Mouse (Mus musculus): ENCODE measurements around the gene Evc. TPM values are rescaled to one million over a fixed set of nuclear protein-coding genes. Genes with fewer than 3 reads are reported as not detected.

Gene Evc
- total RNA-seq, 2 experiments from 2014 or later, result not detected

GRCm38 (mm10) chr5:37318715-37319114 lies 18.0 kb downstream of the Evc start:
- ATAC-seq (replicated peaks; ENCODE audit: low FRiP score, poor library complexity, severe bottlenecking), result no peak

GRCm38 (mm10) chr5:37312980-37313722 lies 23.5 kb downstream of the Evc start:
- ATAC-seq (replicated peaks; ENCODE audit: low FRiP score, poor library complexity, severe bottlenecking), result no peak

GRCm38 (mm10) chr5:37310026-37310425 lies 26.7 kb downstream of the Evc start:
- ATAC-seq (replicated peaks; ENCODE audit: low FRiP score, poor library complexity, severe bottlenecking), result no peak

GRCm38 (mm10) chr5:37298370-37298769 lies 38.3 kb downstream of the Evc start:
- ATAC-seq (replicated peaks; ENCODE audit: low FRiP score, poor library complexity, severe bottlenecking), result no peak

- no peak for ATAC-seq (replicated peaks; ENCODE audit: low FRiP score, poor library complexity, severe bottlenecking)
Measured at GRCm38 (mm10) chr5:37296717-37297116, 40.0 kb downstream of the Evc start.

GRCm38 (mm10) chr5:37290983-37291382 lies 45.7 kb downstream of the Evc start:
- no peak for ATAC-seq (replicated peaks; ENCODE audit: low FRiP score, poor library complexity, severe bottlenecking)

- no peak for ATAC-seq (replicated peaks; ENCODE audit: low FRiP score, poor library complexity, severe bottlenecking)
Measured at GRCm38 (mm10) chr5:37289236-37289635, 47.5 kb downstream of the Evc start.

- ATAC-seq (replicated peaks; ENCODE audit: low FRiP score, poor library complexity, severe bottlenecking), result no peak
Measured at GRCm38 (mm10) chr5:37288374-37288773, 48.3 kb downstream of the Evc start.

GRCm38 (mm10) chr5:37281021-37281420 lies 55.7 kb downstream of the Evc start:
- no peak for ATAC-seq (replicated peaks; ENCODE audit: low FRiP score, poor library complexity, severe bottlenecking)

GRCm38 (mm10) chr5:37263816-37264215 lies 72.9 kb downstream of the Evc start:
- ATAC-seq (replicated peaks; ENCODE audit: low FRiP score, poor library complexity, severe bottlenecking), result no peak

GRCm38 (mm10) chr5:37261734-37262133 lies 75.0 kb downstream of the Evc start:
- no peak for ATAC-seq (replicated peaks; ENCODE audit: low FRiP score, poor library complexity, severe bottlenecking)

- ATAC-seq (replicated peaks; ENCODE audit: low FRiP score, poor library complexity, severe bottlenecking), result no peak
Measured at GRCm38 (mm10) chr5:37257243-37257642, 79.5 kb downstream of the Evc start.

GRCm38 (mm10) chr5:37256823-37257222 lies 79.9 kb downstream of the Evc start:
- ATAC-seq (replicated peaks; ENCODE audit: low FRiP score, poor library complexity, severe bottlenecking), result no peak

GRCm38 (mm10) chr5:37254523-37254922 lies 82.2 kb downstream of the Evc start:
- ATAC-seq (replicated peaks; ENCODE audit: low FRiP score, poor library complexity, severe bottlenecking), result no peak

GRCm38 (mm10) chr5:37252101-37252804 lies 84.4 kb downstream of the Evc start:
- no peak for ATAC-seq (replicated peaks; ENCODE audit: low FRiP score, poor library complexity, severe bottlenecking)

- ATAC-seq (replicated peaks; ENCODE audit: low FRiP score, poor library complexity, severe bottlenecking), result no peak
Measured at GRCm38 (mm10) chr5:37251596-37251995, 85.1 kb downstream of the Evc start.

GRCm38 (mm10) chr5:37248870-37249269 lies 87.8 kb downstream of the Evc start:
- ATAC-seq (replicated peaks; ENCODE audit: low FRiP score, poor library complexity, severe bottlenecking), result no peak

- ATAC-seq (replicated peaks; ENCODE audit: low FRiP score, poor library complexity, severe bottlenecking), result no peak
Measured at GRCm38 (mm10) chr5:37247456-37247855, 89.2 kb downstream of the Evc start.

- no peak for ATAC-seq (replicated peaks; ENCODE audit: low FRiP score, poor library complexity, severe bottlenecking)
Measured at GRCm38 (mm10) chr5:37246138-37246910, 90.4 kb downstream of the Evc start.

- ATAC-seq (replicated peaks; ENCODE audit: low FRiP score, poor library complexity, severe bottlenecking), result no peak
Measured at GRCm38 (mm10) chr5:37245651-37246050, 91.0 kb downstream of the Evc start.
